Mouse (Mus musculus) olfactory bulb, adult 2 months (tissue): ENCODE measurements around the gene Cacna2d4.

Experiments used
- CTCF ChIP-seq: fragments of 200-500 bp; IDR thresholded peaks from 2 replicates; pipeline ENCODE4 v1.5.1; 2012; ENCODE audit warnings: low read depth, mild to moderate bottlenecking, low read length, moderate library complexity; ENCODE audit not compliant: insufficient read depth
- POLR2A ChIP-seq: fragments of 200-500 bp; IDR thresholded peaks from 2 replicates; pipeline ENCODE4 v1.6.1; 2012; ENCODE audit warnings: mild to moderate bottlenecking, low read depth, low read length, moderate library complexity; ENCODE audit not compliant: insufficient read depth

DNA sequence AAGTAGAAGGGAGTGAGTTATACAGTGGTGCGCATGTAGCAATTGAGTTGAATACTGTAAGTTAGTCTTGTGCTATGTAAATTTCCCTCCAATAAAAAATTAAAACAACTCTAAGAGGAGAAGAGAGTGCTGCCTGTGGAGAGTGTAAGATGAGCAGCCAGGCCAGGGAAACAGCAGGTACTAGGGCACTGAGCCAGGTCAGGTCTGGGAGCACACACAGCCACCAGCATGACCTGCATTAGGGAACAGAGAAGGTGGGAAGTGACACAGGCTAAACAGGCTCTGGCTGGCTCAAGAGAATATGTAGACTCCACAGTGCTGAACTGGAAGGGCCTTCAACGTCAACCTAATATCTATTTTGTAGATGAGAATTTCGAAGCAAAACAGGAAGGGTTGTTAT, 65.0 kb downstream of the Cacna2d4 start:
- TF ChIP-seq POLR2A: no peak
- no peak for TF ChIP-seq CTCF
